Mouse (Mus musculus) heart, adult 2 months (tissue): ENCODE measurements at regions not wholly inside any gene's neighbourhood (a gene's known extent, or its start where the extent isn't known, plus 50 kb on each side); places are given as distances from the start of the nearest gene placed in this dataset.

Experiments used
- CTCF ChIP-seq: fragments of 200-600 bp; IDR thresholded peaks from 2 replicates; pipeline ENCODE4 v1.8.1; 2022; ENCODE audit warnings: antibody characterized with exemption, mild to moderate bottlenecking, moderate library complexity
- EP300 ChIP-seq: fragments of 200-500 bp; IDR thresholded peaks from 2 replicates; pipeline ENCODE4 v1.6.1; 2011; ENCODE audit warnings: low read depth, low read length, control low read depth; ENCODE audit not compliant: insufficient read depth
- POLR2A ChIP-seq: fragments of 200-500 bp; IDR thresholded peaks from 2 replicates; pipeline ENCODE4 v1.6.1; 2011; ENCODE audit warnings: mild to moderate bottlenecking, low read depth, low read length, control low read depth; ENCODE audit not compliant: insufficient read depth

DNA sequence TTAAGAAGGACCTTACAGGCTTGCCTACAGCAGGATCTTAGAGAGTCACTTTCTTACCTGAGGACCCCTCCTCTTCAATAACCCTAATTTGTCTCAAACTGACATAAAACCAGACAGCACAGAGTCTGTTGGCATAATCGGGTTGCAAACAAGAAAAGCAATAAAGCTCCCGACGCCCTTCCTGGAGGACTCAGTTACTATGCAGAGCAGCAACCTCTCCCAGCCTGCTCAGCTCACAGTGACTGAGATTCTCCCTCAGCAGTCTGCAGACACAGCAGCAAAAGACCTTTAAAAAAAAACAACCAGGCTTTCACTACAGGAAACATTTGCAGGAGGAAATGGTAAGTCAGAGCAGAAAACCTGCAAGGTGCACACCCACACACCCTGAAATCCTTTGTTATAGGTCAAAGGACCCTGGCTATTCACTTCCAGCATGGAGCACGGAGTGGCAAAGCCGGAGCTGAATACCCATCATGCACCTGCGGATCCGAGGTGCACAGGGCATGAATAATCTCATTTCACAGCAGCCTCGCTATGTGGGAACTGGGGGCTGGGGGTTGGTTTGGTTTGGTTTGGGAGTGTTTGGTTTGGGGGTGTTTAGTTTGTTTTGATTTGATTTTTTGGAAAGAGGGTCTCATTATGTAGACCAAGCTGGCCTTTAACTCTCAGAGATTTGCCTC, 97.6 kb downstream of the Tbx19 start:
- no peak for TF ChIP-seq CTCF
- no peak for TF ChIP-seq POLR2A
- TF ChIP-seq EP300: no peak
